ENCODE assay signal across 22 mouse cellular contexts in genomic region chr8:9406204-9406603, GRCm38 (mm10).
"Had no signal": no experiment of that assay in that cellular context is flagged by ENCODE, and none has a peak within 500 bp of the region (broad histone marks: within the 10 kb centered on the region; RNA-seq: fewer than 3 reads in every experiment).

No protein-coding gene starts in this region.

- H3K27ac ChIP-seq: heart, embryonic 10.5 days; hindbrain, embryonic 13.5 days; hindbrain, embryonic 15.5 days; hindbrain, postnatal 0 days; kidney, embryonic 15.5 days; kidney, postnatal 0 days; limb, embryonic 13.5 days; limb, embryonic 15.5 days; liver, embryonic 12.5 days had no signal

- ATAC-seq: hindbrain, postnatal 0 days; intestine, embryonic 16.5 days; liver, embryonic 12.5 days had no signal

- DNase-seq: gastrocnemius, postnatal 14 days; gastrocnemius, postnatal 36 days; heart, adult 18-20 months; heart, postnatal 10 days; heart, postnatal 4 days; kidney, adult 11 months; kidney, adult 2 months; kidney, adult 9 months; kidney, postnatal 14 days; kidney, postnatal 36 days; left cerebral cortex, postnatal 4 days had no signal

- H3K4me2 ChIP-seq: heart, embryonic 12.5 days; hindbrain, embryonic 13.5 days; hindbrain, embryonic 15.5 days; kidney, embryonic 15.5 days; limb, embryonic 13.5 days; limb, embryonic 15.5 days; liver, embryonic 12.5 days had no signal

- H3K36me3 ChIP-seq: heart, embryonic 10.5 days; heart, embryonic 12.5 days; hindbrain, embryonic 13.5 days; hindbrain, embryonic 15.5 days; kidney, embryonic 15.5 days; limb, embryonic 13.5 days; limb, embryonic 15.5 days; liver, embryonic 12.5 days had no signal

- H3K4me3 ChIP-seq: heart, embryonic 10.5 days; heart, embryonic 12.5 days; hindbrain, embryonic 13.5 days; hindbrain, embryonic 15.5 days; kidney, embryonic 15.5 days; limb, embryonic 13.5 days; limb, embryonic 15.5 days; liver, embryonic 12.5 days had no signal

- H3K9me3 ChIP-seq: heart, embryonic 10.5 days; heart, embryonic 12.5 days; hindbrain, embryonic 13.5 days; hindbrain, embryonic 15.5 days; kidney, embryonic 15.5 days; limb, embryonic 13.5 days; limb, embryonic 15.5 days; liver, embryonic 12.5 days had no signal

- H3K4me1 ChIP-seq: heart, embryonic 10.5 days; heart, embryonic 12.5 days; hindbrain, embryonic 13.5 days; hindbrain, embryonic 15.5 days; kidney, embryonic 15.5 days; limb, embryonic 13.5 days; limb, embryonic 15.5 days; liver, embryonic 12.5 days had no signal

- H3K9ac ChIP-seq: heart, embryonic 12.5 days; hindbrain, embryonic 13.5 days; hindbrain, embryonic 15.5 days; kidney, embryonic 15.5 days; limb, embryonic 13.5 days; limb, embryonic 15.5 days; liver, embryonic 12.5 days had no signal

- H3K27me3 ChIP-seq: heart, embryonic 12.5 days; hindbrain, embryonic 13.5 days; hindbrain, embryonic 15.5 days; kidney, embryonic 15.5 days; limb, embryonic 13.5 days; limb, embryonic 15.5 days; liver, embryonic 12.5 days had no signal
